Mouse (Mus musculus) adrenal gland, postnatal 36 days (tissue): ENCODE measurements around the gene Bmper. TPM values are rescaled to one million over a fixed set of nuclear protein-coding genes. Genes with fewer than 3 reads are reported as not detected.
A peak's percentile ranks its signal among the peaks of the same experiment; 100 is the strongest.

Source experiments
- DNase-seq, 2 experiments: peaks; one replicate each; pipeline ENCODE4 v3.0.0; 2021; ENCODE audit warnings: mixed read lengths in 1 of 2
- long read RNA-seq, 2 experiments: library from polyadenylated mRNA; stranded (forward); transcript quantifications; one replicate each; pipeline ENCODE4 v2.0.0; 2021; ENCODE audit warnings: borderline sequencing depth in 2 of 2
- total RNA-seq, 2 experiments: library from RNA; stranded (reverse); gene quantifications; 2 replicates each; pipeline ENCODE4 v1.2.3; 2021

Bmper gene
- 1 to 10 TPM; 2.2 to 2.7 TPM for total RNA-seq
- long read RNA-seq, experiment 1, partial matches to known transcripts, result 0 of 2 reads
- long read RNA-seq, experiment 1, other reads (novel, unspliced or antisense), result 0 of 2 reads
- long read RNA-seq, experiment 2, result 0 reads

- DNase-seq, result peak; percentile 68 to 72
Observed at GRCm38 (mm10) chr9:23222841-23223548, at the start of gene Bmper. Gene Bmper (plus strand): TSS chr9:23223076.

GRCm38 (mm10) chr9:23177476-23177875 is 45.4 kb upstream of the Bmper start:
- no peak for DNase-seq

DNA sequence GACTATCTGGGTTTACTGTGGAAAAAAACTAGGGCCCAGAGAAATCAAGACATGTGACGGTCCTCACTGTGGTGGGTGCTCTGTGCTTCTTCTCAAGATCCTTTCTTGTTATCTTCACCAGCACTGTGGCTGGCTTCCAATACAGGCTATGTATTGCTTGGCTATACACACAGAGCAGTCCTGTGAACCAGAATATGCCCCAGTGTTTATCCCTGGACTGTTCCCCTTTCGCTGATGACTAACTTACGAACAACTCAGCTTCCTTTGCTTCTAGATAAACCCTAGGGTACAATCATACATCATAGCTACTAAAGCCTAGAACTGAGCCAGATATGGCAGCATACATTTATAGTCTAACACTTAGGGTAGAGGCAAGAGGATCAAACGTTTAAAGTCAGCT is 35.7 kb upstream of the Bmper start:
- no peak for DNase-seq

GRCm38 (mm10) chr9:23188136-23188535 is 34.7 kb upstream of the Bmper start:
- no peak for DNase-seq

DNA sequence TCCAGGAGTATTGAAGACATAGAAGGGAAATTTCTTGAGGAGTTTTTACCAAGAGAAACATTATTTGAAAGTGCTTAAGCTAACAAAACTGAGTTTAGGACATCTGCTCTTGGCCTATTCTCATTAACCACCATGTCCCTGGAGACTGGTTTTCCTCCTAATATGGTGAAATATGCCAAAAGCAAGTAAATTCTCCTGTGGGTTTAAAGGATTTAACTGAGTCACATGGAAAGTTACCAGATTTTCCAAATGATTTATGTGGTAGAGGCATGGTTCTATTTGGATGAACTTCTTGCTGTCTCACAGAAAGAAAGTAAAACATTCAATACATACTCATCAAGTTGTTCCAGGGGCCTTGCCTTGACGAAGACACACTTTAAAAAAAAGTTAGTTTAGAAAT is 31.9 kb upstream of the Bmper start:
- no peak for DNase-seq

DNA sequence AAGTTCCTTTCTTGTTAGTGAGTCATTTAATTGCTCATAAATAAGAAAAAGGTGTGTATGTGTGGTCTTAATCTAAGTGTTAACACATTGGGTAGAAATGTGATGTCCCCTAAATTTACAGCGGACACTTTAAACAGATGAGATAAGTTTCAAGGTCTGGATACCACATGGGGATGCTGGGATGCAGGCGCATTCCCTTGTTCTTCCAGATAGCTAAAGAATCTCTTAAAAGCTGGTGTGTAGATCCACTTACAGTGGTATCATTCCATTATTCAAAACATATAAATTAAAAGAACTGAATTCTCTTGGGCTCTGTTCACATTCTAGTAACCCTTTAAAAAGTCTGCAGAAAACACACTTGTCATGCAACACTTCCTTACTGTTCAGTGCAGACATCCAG is 31.4 kb upstream of the Bmper start:
- no peak for DNase-seq

- DNase-seq, result no peak
Observed at GRCm38 (mm10) chr9:23192567-23193331, 30.1 kb upstream of the Bmper start.

DNA sequence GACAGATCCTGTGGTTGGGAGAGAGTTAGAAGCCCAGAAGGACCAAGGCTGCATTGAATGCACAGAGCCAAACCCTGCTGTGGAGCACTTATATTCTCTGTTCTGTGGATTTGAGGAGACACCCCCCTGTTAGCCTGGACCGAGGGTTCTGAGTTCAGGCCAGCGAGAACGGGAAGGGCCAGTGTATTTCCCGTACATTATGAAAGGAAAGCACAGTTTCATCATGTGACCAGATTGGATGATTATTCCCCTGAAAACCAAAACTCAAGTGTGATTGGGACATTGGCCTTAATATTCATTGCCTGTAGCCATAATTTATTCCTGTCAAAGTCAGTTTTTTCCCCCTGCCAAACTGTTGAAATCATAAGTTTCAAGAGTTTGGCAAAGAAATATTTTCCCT is 23.9 kb upstream of the Bmper start:
- peak in 1 of 2 experiments; percentile 5 for DNase-seq

- DNase-seq, result peak in 1 of 2 experiments; percentile 18
Observed at GRCm38 (mm10) chr9:23199841-23200240, 23.0 kb upstream of the Bmper start.

- DNase-seq, result no peak
Observed at GRCm38 (mm10) chr9:23200828-23201227, 22.0 kb upstream of the Bmper start.

GRCm38 (mm10) chr9:23202431-23202830 is 20.4 kb upstream of the Bmper start:
- peak; percentile 49 to 50 for DNase-seq

DNA sequence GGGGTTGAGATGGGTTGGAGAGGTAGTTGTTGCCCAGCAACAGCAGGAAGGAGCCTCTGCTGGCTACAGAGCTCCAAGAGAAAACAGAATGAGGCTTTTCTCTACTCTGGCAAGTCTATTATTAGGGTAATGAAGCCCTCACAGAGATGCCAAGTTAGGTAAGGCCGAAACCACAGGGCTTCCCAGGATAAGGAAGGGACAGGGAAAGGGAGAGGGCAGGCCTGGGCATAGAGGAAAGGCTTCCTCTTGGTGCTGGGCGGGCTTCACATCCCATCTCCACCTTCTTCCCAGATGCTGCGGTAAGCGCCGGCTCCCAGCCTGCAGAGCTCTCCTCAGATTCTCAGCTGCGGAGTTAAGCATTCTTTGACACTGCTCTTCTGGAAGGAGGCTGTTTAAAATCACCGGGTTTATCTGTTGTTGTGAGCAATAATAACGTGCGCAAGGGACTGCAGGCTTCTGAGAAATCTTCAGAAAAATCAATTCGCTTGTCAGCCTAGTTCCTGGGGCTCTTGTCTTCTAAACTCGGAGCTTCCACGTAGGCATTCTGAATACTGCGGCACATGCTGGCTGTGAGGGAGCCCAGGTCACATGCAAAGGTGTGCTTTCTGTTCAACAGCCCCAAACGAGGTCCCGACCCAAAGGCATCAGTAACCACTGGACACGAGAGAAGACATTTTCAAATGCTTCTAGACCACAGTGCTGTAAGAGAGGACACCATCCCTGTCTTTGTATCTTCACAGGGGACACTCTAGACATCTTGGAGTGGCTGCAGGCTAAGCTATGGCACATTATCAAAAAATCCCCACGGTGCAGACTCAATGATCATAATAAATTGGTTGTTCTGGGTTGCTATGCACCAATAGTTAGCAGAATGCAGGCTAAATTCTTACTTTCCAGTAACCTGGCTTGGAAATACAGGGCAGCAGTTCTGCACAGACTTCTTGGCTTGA is 18.3 kb upstream of the Bmper start:
- DNase-seq, result no peak

- no peak for DNase-seq
Observed at GRCm38 (mm10) chr9:23205304-23205703, 17.6 kb upstream of the Bmper start.

DNA sequence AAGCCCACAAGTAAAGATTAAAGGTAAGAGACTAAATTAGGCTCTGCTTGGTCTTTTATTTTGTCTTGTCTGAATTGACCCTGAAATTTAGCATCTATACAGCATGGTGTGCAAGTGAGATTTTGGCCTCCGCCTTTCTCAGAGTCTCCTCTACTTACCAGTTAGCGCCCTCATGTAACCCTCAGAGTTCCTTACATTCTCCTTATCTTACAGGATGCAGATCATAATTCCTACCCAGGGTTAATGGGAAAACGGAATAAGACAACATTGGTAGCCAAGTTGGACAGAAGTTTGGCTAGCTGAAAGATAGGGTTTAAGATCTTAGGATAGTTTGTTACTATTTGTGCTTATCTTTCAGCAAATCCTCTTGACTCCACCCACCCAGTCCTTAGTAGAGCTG is 17.1 kb upstream of the Bmper start:
- DNase-seq, result no peak

- no peak for DNase-seq
Observed at GRCm38 (mm10) chr9:23206181-23206580, 16.7 kb upstream of the Bmper start.

- peak; percentile 77 to 85 for DNase-seq
Observed at GRCm38 (mm10) chr9:23212303-23212702, 10.6 kb upstream of the Bmper start.

- DNase-seq, result peak; percentile 20 to 27
Observed at GRCm38 (mm10) chr9:23219754-23220153, 3.1 kb upstream of the Bmper start.

DNA sequence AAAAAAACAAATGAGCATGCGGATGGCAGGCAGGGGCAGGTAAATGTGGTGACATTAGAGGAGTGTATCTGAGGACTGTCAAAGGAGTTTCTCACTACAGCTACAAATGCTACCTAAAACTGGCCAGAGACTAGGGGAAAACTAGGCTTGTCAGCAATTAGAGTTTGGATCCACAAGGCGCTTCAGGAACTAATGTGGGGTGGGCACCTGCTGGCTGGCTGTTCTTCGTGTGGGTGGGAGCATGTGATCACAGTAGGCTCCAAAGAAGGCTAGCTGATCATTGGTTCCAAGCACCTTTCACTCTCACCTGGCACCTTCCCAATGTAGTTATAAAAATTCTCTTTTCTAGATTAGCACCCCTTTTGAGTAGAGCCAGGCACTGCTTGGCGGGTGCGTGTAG is 900 bp upstream of the Bmper start:
- no peak for DNase-seq

- DNase-seq, result peak; percentile 66 to 75
Observed at GRCm38 (mm10) chr9:23222492-23222840, 410 bp upstream of the Bmper start.

- DNase-seq, result no peak
Observed at GRCm38 (mm10) chr9:23223549-23224077, 737 bp downstream of the Bmper start.

DNA sequence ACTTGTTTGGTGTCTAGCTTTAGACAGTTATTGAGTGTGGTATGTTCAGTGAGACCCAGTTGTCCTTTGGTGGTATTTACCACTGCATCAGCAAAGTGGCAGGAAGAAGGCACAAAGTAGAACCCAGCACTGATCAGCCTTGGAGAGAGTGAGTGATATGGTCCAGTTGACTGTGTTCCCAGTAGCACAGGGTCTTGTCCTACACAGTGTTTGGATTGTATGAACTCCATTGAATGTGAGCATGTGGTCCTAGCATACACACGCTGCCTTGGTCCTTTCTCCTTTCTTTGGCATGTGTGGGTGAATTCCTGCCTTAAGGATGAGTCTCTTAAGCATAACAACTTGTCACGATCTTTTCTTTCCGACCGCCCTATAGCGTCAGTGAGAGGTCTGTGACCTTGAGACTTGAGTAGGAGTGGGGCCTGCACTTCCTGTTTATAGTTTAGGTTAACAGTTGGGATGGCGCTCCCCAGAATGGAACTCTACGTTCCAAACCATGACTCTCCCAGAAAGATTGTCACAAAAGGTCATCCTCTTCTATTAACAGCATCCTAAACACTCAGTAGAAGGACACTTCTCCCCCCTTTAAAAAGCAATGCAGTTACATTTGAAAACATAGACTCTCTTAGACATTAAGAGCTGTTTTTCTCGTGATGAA is 10.7 kb downstream of the Bmper start:
- no peak for DNase-seq
